Mouse (Mus musculus) erythroid progenitor cell, adult 5-6 weeks (primary cell): ENCODE measurements around the gene Emid1. TPM values are rescaled to one million over a fixed set of nuclear protein-coding genes. Genes with fewer than 3 reads are reported as not detected.

Source experiments
- ATAC-seq: replicated peaks from 2 replicates; pipeline ENCODE4 v1.8.0; 2016; ENCODE audit warnings: moderate number of reproducible peaks, mild to moderate bottlenecking, moderate TSS enrichment, inconsistent platforms; ENCODE audit not compliant: poor library complexity, low FRiP score, severe bottlenecking
- total RNA-seq, 2 experiments: library from RNA; stranded (forward) in 1 of 2; stranded (reverse) in 1 of 2; fragments of 150-400 nt in 1 of 2; fragments of 186-747, 209-891 nt in 1 of 2; gene quantifications; 2 replicates each; pipeline versions ENCODE4 v1.2.3 to v1.2.4; 2015 to 2017; ENCODE audit warnings: low replicate concordance in 2 of 2

Gene Emid1
- total RNA-seq, 2 experiments from 2014 or later = 5.5 TPM; not detected in 1

- ATAC-seq = no peak
These were observed 85.0 kb downstream of the Emid1 start for GRCm38 (mm10) chr11:5067063-5067462.

- peak; percentile 89 for ATAC-seq
These were observed 86.8 kb downstream of the Emid1 start, which contains the start of gene Gas2l1 for GRCm38 (mm10) chr11:5065056-5065821. Gene Gas2l1 (minus strand): TSS chr11:5065327.

GRCm38 (mm10) chr11:5064282-5065055 is 87.6 kb downstream of the Emid1 start:
- ATAC-seq = no peak

GRCm38 (mm10) chr11:5063561-5064281 is 88.3 kb downstream of the Emid1 start:
- ATAC-seq = no peak

GRCm38 (mm10) chr11:5062860-5063505 is 89.1 kb downstream of the Emid1 start:
- no peak for ATAC-seq

- ATAC-seq = no peak
These were observed 89.7 kb downstream of the Emid1 start for GRCm38 (mm10) chr11:5062326-5062725.

GRCm38 (mm10) chr11:5061413-5062139 is 90.5 kb downstream of the Emid1 start:
- ATAC-seq = peak; percentile 20; the same call in 1 of the 2 replicates

GRCm38 (mm10) chr11:5060756-5061412 is 91.2 kb downstream of the Emid1 start:
- no peak for ATAC-seq

- no peak for ATAC-seq
These were observed 92.3 kb downstream of the Emid1 start for GRCm38 (mm10) chr11:5059704-5060156.

- ATAC-seq = no peak
These were observed 92.8 kb downstream of the Emid1 start for GRCm38 (mm10) chr11:5059230-5059629.

- no peak for ATAC-seq
These were observed 93.3 kb downstream of the Emid1 start for GRCm38 (mm10) chr11:5058783-5059182.

GRCm38 (mm10) chr11:5057856-5058641 is 94.0 kb downstream of the Emid1 start, which contains the start of gene Rasl10a:
Gene Rasl10a (plus strand): TSS chr11:5058128.
- no peak for ATAC-seq

GRCm38 (mm10) chr11:5057541-5057855 is 94.6 kb downstream of the Emid1 start:
- no peak for ATAC-seq

- ATAC-seq = no peak
These were observed 95.0 kb downstream of the Emid1 start for GRCm38 (mm10) chr11:5057064-5057463.
